Mouse (Mus musculus) heart, postnatal 0 days (tissue): ENCODE data around the gene Lingo1.

Source experiments
- CTCF ChIP-seq: IDR thresholded peaks from 2 replicates; pipeline ENCODE4 v1.5.1; 2016; ENCODE audit warnings: antibody characterized with exemption, control low read depth, low read depth
- EP300 ChIP-seq: IDR thresholded peaks from 2 replicates; pipeline ENCODE4 v1.6.1; 2016; ENCODE audit warnings: antibody characterized with exemption, low read depth

DNA sequence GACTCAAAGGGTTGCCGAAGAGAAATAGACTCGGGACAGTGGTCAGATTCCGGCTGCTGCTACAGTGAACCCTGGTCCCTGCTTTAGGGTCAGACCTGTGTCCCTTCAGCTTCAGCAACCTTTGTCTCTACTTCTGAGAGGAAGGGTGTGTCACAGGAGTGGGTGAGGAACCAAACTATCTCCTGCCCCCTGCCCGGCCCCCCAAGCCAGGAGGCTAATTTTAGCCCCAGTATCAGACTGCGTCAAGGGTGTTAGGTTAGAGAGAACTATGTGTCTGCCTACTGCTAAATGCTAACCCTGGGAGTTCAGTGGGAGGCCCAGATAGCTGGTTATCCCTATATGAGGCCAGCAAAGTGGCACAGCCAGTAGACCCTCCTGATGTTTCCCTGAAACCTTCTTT, 38.9 kb upstream of the Lingo1 start:
- TF ChIP-seq CTCF (no peak), EP300 (no peak)
